Mouse (Mus musculus) cerebellum, postnatal 25 days (tissue): ENCODE measurements at regions not wholly inside any gene's neighbourhood (a gene's known extent, or its start where the extent isn't known, plus 50 kb on each side); places are given as distances from the start of the nearest gene placed in this dataset.
"Not testable (repeated sequence)": the region's sequence is repeated elsewhere in the genome, so short reads cannot be mapped to it uniquely, and the experiment has no call there.

Source experiments
- DNase-seq, 2 experiments: peaks; one replicate each; pipeline ENCODE4 v3.0.0; 2021; ENCODE audit warnings: mixed read lengths in 2 of 2

- DNase-seq, result no peak
Observed at GRCm38 (mm10) chr16:86340311-86340710, 438.7 kb upstream of the Adamts5 start.

- no peak for DNase-seq
Observed at GRCm38 (mm10) chr16:86325406-86325805, 423.8 kb upstream of the Adamts5 start.

- DNase-seq, result no peak
Observed at GRCm38 (mm10) chr16:86318898-86319297, 417.3 kb upstream of the Adamts5 start.

GRCm38 (mm10) chr16:86309696-86310095 is 408.1 kb upstream of the Adamts5 start:
- DNase-seq, result no peak

GRCm38 (mm10) chr16:86303869-86304268 is 402.2 kb upstream of the Adamts5 start:
- no peak for DNase-seq

GRCm38 (mm10) chr16:86302451-86303145 is 401.0 kb upstream of the Adamts5 start:
- DNase-seq, result no peak

GRCm38 (mm10) chr16:86294436-86294835 is 392.8 kb upstream of the Adamts5 start:
- DNase-seq, result no peak

- no peak for DNase-seq
Observed at GRCm38 (mm10) chr16:86281326-86281725, 379.7 kb upstream of the Adamts5 start.

- no peak for DNase-seq
Observed at GRCm38 (mm10) chr16:86277031-86277430, 375.4 kb upstream of the Adamts5 start.

GRCm38 (mm10) chr16:86261612-86262011 is 360.0 kb upstream of the Adamts5 start:
- DNase-seq, result no peak

- DNase-seq, result no peak
Observed at GRCm38 (mm10) chr16:86252630-86253029, 351.0 kb upstream of the Adamts5 start.

GRCm38 (mm10) chr16:86250021-86250420 is 348.4 kb upstream of the Adamts5 start:
- no peak for DNase-seq

- no peak for DNase-seq
Observed at GRCm38 (mm10) chr16:86244191-86244590, 342.6 kb upstream of the Adamts5 start.

- DNase-seq, result no peak
Observed at GRCm38 (mm10) chr16:86242766-86243510, 341.3 kb upstream of the Adamts5 start.

- no peak for DNase-seq
Observed at GRCm38 (mm10) chr16:86222997-86223396, 321.4 kb upstream of the Adamts5 start.

GRCm38 (mm10) chr16:86210547-86210946 is 308.9 kb upstream of the Adamts5 start:
- DNase-seq, result no peak

GRCm38 (mm10) chr16:86209319-86209718 is 307.7 kb upstream of the Adamts5 start:
- DNase-seq, result peak; percentile 41 to 51

- DNase-seq, result no peak
Observed at GRCm38 (mm10) chr16:86189874-86190273, 288.2 kb upstream of the Adamts5 start.

- no peak for DNase-seq
Observed at GRCm38 (mm10) chr16:86188966-86189365, 287.3 kb upstream of the Adamts5 start.

- not testable (repeated sequence) for DNase-seq
Observed at GRCm38 (mm10) chr16:86187609-86188008, 286.0 kb upstream of the Adamts5 start.

GRCm38 (mm10) chr16:86159021-86159815 is 257.6 kb upstream of the Adamts5 start:
- no peak for DNase-seq

- DNase-seq, result no peak
Observed at GRCm38 (mm10) chr16:86138171-86138570, 236.5 kb upstream of the Adamts5 start.

GRCm38 (mm10) chr16:86136169-86136568 is 234.5 kb upstream of the Adamts5 start:
- DNase-seq, result no peak
